In genomic region chr17:13493866-13494265, GRCm38 (mm10) we compare ENCODE assay signal across 8 mouse cellular contexts.
A peak's percentile ranks its signal among the peaks of the same experiment; 100 is the strongest.
DNase-seq lines count a peak whose midpoint lies in the region; ATAC-seq and TF ChIP-seq lines count a peak whose summit lies in the region.
"Not testable (repeated sequence)": the region's sequence is repeated elsewhere in the genome, so short reads cannot be mapped to it uniquely, and the experiment has no call there.

No protein-coding gene starts in this region.

- not testable (repeated sequence) for TF ChIP-seq RAD21 in MEL (IDR thresholded peaks at IDR 0.05; ENCODE audit: low read depth, low read length)

- not testable (repeated sequence) for H3K9me3 ChIP-seq in MEL (replicated peaks; ENCODE audit: insufficient read depth, low read length); forebrain, embryonic 10.5 days; forebrain, embryonic 15.5 days

- WGBS in forebrain, embryonic 10.5 days = 96% methylated on average over 3 of the region's 3 CpGs
- 89% methylated on average over 3 of the region's 3 CpGs for WGBS in forebrain, embryonic 15.5 days

- not testable (repeated sequence) for H3K4me1 ChIP-seq in MEL (ENCODE audit: control insufficient read depth in 1 of 2, insufficient read depth in 2 of 2, low read length in 2 of 2); forebrain, embryonic 10.5 days; forebrain, embryonic 15.5 days

- H3K4me2 ChIP-seq in forebrain, embryonic 15.5 days (replicated peaks) = not testable (repeated sequence)

- H3K4me3 ChIP-seq in MEL (ENCODE audit: control insufficient read depth in 1 of 2, insufficient read depth in 1 of 2, low read depth in 2 of 2, low read length in 2 of 2); forebrain, embryonic 10.5 days; forebrain, embryonic 15.5 days: not testable (repeated sequence)

- TF ChIP-seq CTCF in MEL (IDR thresholded peaks at IDR 0.05 in 2 of 3, conservative IDR thresholded peaks at IDR 0.05 in 1 of 3; ENCODE audit: control insufficient read depth in 1 of 3, insufficient read depth in 1 of 3, low read depth in 2 of 3, low read length in 3 of 3, poor library complexity in 1 of 3, severe bottlenecking in 1 of 3) = not testable (repeated sequence)

- not testable (repeated sequence) for H3K27ac ChIP-seq in MEL (ENCODE audit: control insufficient read depth, low read depth, low read length); forebrain, embryonic 10.5 days; forebrain, embryonic 15.5 days (replicated peaks)

- H3K27me3 ChIP-seq in MEL (ENCODE audit: control insufficient read depth in 1 of 2, insufficient read depth in 2 of 2, low read length in 2 of 2); forebrain, embryonic 10.5 days (ENCODE audit: poor library complexity, severe bottlenecking); forebrain, embryonic 15.5 days: not testable (repeated sequence)

- TF ChIP-seq EP300 in MEL (IDR thresholded peaks at IDR 0.05; ENCODE audit: low read depth in 1 of 2, low read length in 2 of 2) = not testable (repeated sequence)

- ATAC-seq in forebrain, embryonic 15.5 days (replicated peaks) = 0 out of 2 replicates have a peak, but pooled peaks have one; percentile 55
- ATAC-seq in granulocyte monocyte progenitor cell, adult 5-6 weeks (replicated peaks; ENCODE audit: poor library complexity, severe bottlenecking) = peak; percentile 94
- ATAC-seq in megakaryocyte, adult 5-6 weeks (ENCODE audit: poor library complexity, severe bottlenecking) = peak; percentile 81

- not testable (repeated sequence) for H3K9ac ChIP-seq in MEL (ENCODE audit: control insufficient read depth, low read depth, low read length, poor library complexity, severe bottlenecking); forebrain, embryonic 15.5 days (replicated peaks)

- H3K36me3 ChIP-seq in MEL (ENCODE audit: control insufficient read depth in 1 of 2, insufficient read depth in 2 of 2, low read length in 2 of 2); forebrain, embryonic 10.5 days (replicated peaks); forebrain, embryonic 15.5 days: not testable (repeated sequence)

- H3K79me2 ChIP-seq in MEL (ENCODE audit: control insufficient read depth, insufficient read depth, low read length, poor library complexity) = not testable (repeated sequence)

- TF ChIP-seq POLR2A in MEL (IDR thresholded peaks at IDR 0.05; ENCODE audit: control insufficient read depth in 1 of 2, insufficient read depth in 1 of 2, low read depth in 1 of 2, low read length in 2 of 2, poor library complexity in 1 of 2) = not testable (repeated sequence)

- DNase-seq in A20 (ENCODE audit: low read depth, low spot score) (peak; percentile 83), MEL (ENCODE audit: low read depth, low spot score) (peak; percentile 8)
- DNase-seq in forebrain, embryonic 10.5 days (ENCODE audit: extremely low spot score, low spot score) = peak; percentile 12
- DNase-seq in monocyte, adult 2 months (ENCODE audit: low read depth in 1 of 2, low spot score in 2 of 2) = peak; percentile 12 to 30
- peak; percentile 12 to 13 for DNase-seq in spleen, postnatal 36 days (ENCODE audit: low spot score in 2 of 2)

Comparison
In these comparisons a context has a peak if more than half of its experiments do, and no peak if none do; other contexts are left out.
1. DNase-seq: peak in every context shown above with its lines; median percentile 83 in A20; 21 in monocyte, adult 2 months; 12 in spleen, postnatal 36 days; 12 in forebrain, embryonic 10.5 days; 8 in MEL.